Mouse (Mus musculus) bone marrow macrophage, adult 2 months (primary cell): ENCODE data around the gene Ptprd. TPM values are rescaled to one million over a fixed set of nuclear protein-coding genes. Genes with fewer than 3 reads are reported as not detected.

Experiments used
- H3K27ac ChIP-seq: 2 replicates; pipeline ENCODE4 v1.5.1; 2012; ENCODE audit warnings: low read depth, low read length; ENCODE audit not compliant: insufficient read depth
- H3K4me1 ChIP-seq: 2 replicates; pipeline ENCODE4 v1.6.1; 2012; ENCODE audit warnings: low read length; ENCODE audit not compliant: control insufficient read depth, insufficient read depth
- H3K4me3 ChIP-seq: 2 replicates; pipeline ENCODE4 v1.5.1; 2012; ENCODE audit warnings: mild to moderate bottlenecking, low read length, moderate library complexity; ENCODE audit not compliant: insufficient read depth
- CTCF ChIP-seq: IDR thresholded peaks from 2 replicates; pipeline ENCODE4 v1.5.1; 2012; ENCODE audit warnings: low read depth, mild to moderate bottlenecking, low read length, moderate library complexity
- POLR2A ChIP-seq: IDR thresholded peaks from 2 replicates; pipeline ENCODE4 v1.6.1; 2012; ENCODE audit warnings: mild to moderate bottlenecking, low read depth, low read length, borderline replicate concordance
- polyA plus RNA-seq: library from polyadenylated mRNA; stranded (reverse); fragments of >200 nt; gene quantifications from 2 replicates; pipeline ENCODE4 v1.2.4, GENCODE M21; 2012; ENCODE audit not compliant: missing spikeins, insufficient read depth, insufficient read length

Gene Ptprd
- polyA plus RNA-seq, 1 experiment: 1.4 TPM

DNA sequence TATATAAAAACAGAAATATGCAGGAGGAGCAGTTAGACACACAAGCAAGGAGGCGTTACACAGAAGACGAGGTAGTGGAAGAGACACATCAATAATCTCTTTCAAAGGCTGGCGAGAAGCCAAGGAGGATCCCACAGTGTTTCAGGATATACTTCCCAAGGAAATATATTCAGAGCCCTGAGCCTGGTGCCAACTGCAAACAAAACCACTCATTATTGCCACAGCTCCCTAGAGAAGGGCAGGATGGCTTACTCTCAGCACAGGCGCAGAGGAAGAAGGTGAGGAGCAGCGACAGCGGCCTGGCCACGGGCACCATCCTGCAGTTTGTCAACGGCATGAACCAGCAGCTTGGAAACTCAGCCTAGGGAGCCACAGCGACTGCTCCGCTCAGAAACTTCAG is 1886.8 kb downstream of the Ptprd start:
- Histone ChIP-seq H3K4me1 (no peaks in the 10 kb centered on the region), H3K4me3 (no peak overlapping the region), H3K27ac (no peak overlapping the region)
- no peak for TF ChIP-seq CTCF
- TF ChIP-seq POLR2A: no peak

GRCm38 (mm10) chr4:76324509-76324908 is 1887.3 kb downstream of the Ptprd start:
- Histone ChIP-seq H3K27ac (no peak overlapping the region), H3K4me1 (no peaks in the 10 kb centered on the region), H3K4me3 (no peak overlapping the region)
- TF ChIP-seq POLR2A (no peak), CTCF (no peak)

GRCm38 (mm10) chr4:76319874-76320273 is 1891.9 kb downstream of the Ptprd start:
- H3K4me3 ChIP-seq: no peak overlapping the region
- no peak overlapping the region for H3K27ac ChIP-seq
- TF ChIP-seq POLR2A (no peak), CTCF (no peak)
- H3K4me1 ChIP-seq: no peaks in the 10 kb centered on the region

GRCm38 (mm10) chr4:76315977-76316376 is 1895.8 kb downstream of the Ptprd start:
- Histone ChIP-seq H3K27ac (no peak overlapping the region), H3K4me3 (no peak overlapping the region), H3K4me1 (no peaks in the 10 kb centered on the region)
- no peak for TF ChIP-seq CTCF
- TF ChIP-seq POLR2A: no peak

- H3K4me1 ChIP-seq: no peaks in the 10 kb centered on the region
- no peak overlapping the region for H3K27ac ChIP-seq
- TF ChIP-seq POLR2A: no peak
- no peak for TF ChIP-seq CTCF
- H3K4me3 ChIP-seq: no peak overlapping the region
These were observed 1898.0 kb downstream of the Ptprd start for GRCm38 (mm10) chr4:76313749-76314148.

- H3K27ac ChIP-seq: no peak overlapping the region
- H3K4me1 ChIP-seq: no peaks in the 10 kb centered on the region
- no peak overlapping the region for H3K4me3 ChIP-seq
- no peak for TF ChIP-seq POLR2A
- no peak for TF ChIP-seq CTCF
These were observed 1899.2 kb downstream of the Ptprd start for GRCm38 (mm10) chr4:76312593-76312992.

- Histone ChIP-seq H3K27ac (no peak overlapping the region), H3K4me1 (no peaks in the 10 kb centered on the region), H3K4me3 (no peak overlapping the region)
- TF ChIP-seq CTCF (no peak), POLR2A (no peak)
These were observed 1905.8 kb downstream of the Ptprd start for GRCm38 (mm10) chr4:76305987-76306386.

- Histone ChIP-seq H3K4me1 (no peaks in the 10 kb centered on the region), H3K4me3 (no peak overlapping the region), H3K27ac (no peak overlapping the region)
- no peak for TF ChIP-seq POLR2A
- no peak for TF ChIP-seq CTCF
These were observed 1914.4 kb downstream of the Ptprd start for GRCm38 (mm10) chr4:76297375-76297774.

DNA sequence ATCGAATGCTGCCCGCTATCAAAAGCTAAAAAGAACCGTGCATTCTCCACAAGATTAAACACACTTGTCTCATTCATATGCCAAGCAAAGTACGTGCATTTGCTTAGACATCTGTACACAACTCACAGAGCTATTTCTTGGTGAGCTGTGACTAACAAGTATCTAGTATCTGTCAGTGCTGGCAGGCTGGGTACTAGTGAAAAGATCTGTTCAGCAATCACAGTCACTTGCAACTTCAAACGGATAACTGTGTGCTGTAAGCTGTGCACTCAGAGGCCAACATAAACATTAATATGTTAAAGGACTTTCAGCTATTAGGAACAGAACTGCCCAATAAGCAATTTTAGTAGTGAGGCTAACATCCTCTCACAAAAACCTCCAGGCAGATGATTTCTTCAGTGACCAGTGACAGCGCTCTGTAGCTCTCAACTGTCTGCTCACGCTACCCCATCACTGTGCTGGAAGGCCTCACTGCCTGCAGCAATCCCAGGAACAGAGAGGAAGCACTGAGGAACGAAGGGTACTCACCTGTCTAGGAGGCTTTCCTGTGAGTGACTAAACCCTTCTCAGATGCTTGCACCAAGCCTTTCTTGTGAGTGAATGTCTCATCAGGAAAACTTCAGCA is 1918.9 kb downstream of the Ptprd start:
- H3K27ac ChIP-seq: no peak overlapping the region
- TF ChIP-seq CTCF: no peak
- TF ChIP-seq POLR2A: no peak
- no peak overlapping the region for H3K4me3 ChIP-seq
- no peaks in the 10 kb centered on the region for H3K4me1 ChIP-seq

GRCm38 (mm10) chr4:76290484-76290818 is 1921.3 kb downstream of the Ptprd start:
- TF ChIP-seq POLR2A (no peak), CTCF (no peak)
- Histone ChIP-seq H3K4me1 (no peaks in the 10 kb centered on the region), H3K27ac (no peak overlapping the region), H3K4me3 (no peak overlapping the region)

- H3K4me1 ChIP-seq: no peaks in the 10 kb centered on the region
- TF ChIP-seq POLR2A (no peak), CTCF (no peak)
- no peak overlapping the region for H3K4me3 ChIP-seq
- no peak overlapping the region for H3K27ac ChIP-seq
These were observed 1921.9 kb downstream of the Ptprd start for GRCm38 (mm10) chr4:76289612-76290483.
